Mouse (Mus musculus): Measurements from ENCODE around the gene Hmgxb4.

Gene Hmgxb4

DNA sequence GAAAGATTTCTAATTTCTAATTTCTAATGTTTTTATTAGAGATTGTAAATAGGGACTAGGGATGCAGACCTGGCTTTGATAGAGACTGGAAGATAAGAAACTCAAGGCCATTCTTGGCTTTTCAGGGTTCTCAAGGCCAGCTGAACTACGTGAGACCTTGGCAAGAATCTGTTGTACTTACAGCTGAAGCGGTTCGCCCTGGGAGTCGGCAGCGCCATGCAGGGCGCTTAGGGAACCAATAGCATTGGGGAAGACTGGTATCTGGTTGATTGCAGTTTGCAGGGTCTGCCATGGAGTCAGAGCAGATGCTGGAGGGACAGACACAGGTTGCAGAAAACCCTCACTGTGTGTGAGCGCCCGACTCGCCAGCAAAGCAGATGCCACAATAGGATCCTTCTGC, 85.7 kb downstream of the Hmgxb4 start:
- no peak for DNase-seq

Data from kidney, postnatal 36 days (tissue).